Mouse (Mus musculus): ENCODE measurements around the gene Cenpo.

Gene Cenpo

DNA sequence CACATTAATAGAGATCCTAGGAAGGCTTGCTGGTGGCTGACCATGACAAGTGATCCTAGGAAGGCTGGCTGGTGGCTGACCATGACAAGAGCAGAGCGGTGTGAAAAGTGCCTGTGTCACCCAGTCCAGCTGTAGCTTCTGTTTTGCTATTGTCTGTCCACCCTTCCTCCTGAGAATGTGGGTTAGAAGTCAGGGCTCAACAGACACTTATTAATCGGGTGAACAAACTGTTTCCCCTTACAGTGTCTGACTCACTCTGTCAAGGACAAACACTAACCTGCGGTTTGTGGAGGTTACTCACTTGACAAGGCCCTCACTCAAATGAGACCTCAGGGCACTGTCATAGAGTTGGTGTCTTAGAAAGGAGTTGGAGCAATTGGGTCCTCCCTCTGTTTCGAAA, 35.4 kb downstream of the Cenpo start:
- DNase-seq (ENCODE audit: low spot score): no peak

- DNase-seq (ENCODE audit: low spot score): peak; percentile 45
These were observed 39.5 kb downstream of the Cenpo start for GRCm38 (mm10) chr12:4194643-4195042.

DNA sequence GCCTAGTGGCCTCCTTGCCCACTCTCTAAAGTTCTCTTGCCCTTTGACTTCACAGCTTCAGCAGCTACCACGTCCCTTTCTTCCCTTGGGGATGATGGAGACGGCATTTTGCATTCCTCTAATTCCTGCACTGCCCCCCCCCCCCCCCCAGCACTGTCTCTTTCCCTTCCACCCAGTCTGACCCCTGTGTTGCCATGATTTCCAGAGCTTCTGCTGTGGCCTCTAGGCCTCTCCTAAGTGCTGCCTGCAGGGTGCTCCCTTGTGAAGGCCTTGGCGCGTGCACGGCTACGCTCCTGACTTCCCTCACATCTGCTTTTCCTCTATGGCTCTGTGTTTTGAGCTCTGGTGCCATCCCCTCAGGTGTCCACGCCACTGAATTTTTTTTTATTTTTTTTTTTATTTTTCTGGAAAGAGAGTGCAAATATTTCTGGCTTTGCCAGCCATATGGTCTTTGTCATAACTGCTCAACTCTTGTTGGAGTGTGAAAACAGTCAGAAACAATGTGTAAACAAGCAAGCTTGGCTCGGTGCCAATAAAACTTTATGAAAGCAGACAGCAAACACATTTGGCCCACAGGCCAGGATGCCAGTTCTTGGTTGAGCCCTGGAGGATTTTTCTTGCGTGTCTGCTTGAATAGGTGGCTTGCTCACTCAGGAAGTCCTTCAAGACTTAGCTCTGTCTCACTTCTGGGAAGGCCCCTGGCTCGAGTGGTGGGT, 40.9 kb downstream of the Cenpo start:
- no peak for DNase-seq (ENCODE audit: low spot score)

- DNase-seq (ENCODE audit: low spot score): no peak
These were observed 41.6 kb downstream of the Cenpo start for GRCm38 (mm10) chr12:4192514-4192913.

GRCm38 (mm10) chr12:4189060-4189447, 45.0 kb downstream of the Cenpo start:
- no peak for DNase-seq (ENCODE audit: low spot score)

DNA sequence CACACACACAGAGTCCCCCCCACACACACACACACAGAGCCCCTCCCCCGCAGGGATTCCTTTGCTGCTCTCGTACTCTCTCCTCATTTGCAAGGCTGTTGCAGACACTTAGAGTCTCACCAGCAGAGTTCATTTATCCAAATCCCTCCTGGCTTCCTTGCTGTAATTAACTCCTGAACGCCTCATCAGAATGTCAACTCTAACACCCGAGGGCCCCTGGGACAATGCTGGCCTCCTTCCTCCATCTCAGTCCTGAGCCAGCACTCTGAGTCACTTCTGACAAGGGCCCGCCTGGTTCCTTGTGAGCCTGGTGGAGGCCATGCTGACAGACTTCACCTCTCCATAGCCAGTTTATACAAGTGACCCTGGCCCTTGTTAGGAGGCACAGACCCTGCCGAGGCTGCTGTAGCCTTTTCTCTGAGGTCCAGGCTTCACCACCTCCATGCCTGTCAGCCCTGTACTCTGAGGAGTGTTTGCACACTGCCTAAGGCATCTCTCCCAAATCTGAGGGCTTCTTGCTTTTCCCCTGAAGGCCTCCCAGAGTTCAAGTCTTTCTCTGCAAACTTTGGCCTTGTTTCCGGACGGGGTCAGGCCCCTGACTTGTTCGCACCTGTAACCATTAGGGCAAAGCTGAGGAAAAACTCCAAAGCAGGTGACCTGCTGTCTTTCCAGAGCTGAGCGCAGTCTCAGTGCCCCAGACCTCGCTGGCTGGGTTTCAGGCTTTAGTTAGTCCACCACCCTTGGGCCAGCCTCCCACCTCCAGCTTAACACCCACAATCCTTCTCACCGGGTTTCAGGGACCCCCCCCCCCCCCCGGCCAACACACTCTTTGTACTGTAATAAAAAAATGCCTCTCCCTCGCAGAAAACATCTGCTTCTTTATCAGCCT, 45.7 kb downstream of the Cenpo start:
- DNase-seq (ENCODE audit: low spot score): no peak

- DNase-seq (ENCODE audit: low spot score): no peak
These were observed 49.4 kb downstream of the Cenpo start for GRCm38 (mm10) chr12:4184648-4185047.

DNA sequence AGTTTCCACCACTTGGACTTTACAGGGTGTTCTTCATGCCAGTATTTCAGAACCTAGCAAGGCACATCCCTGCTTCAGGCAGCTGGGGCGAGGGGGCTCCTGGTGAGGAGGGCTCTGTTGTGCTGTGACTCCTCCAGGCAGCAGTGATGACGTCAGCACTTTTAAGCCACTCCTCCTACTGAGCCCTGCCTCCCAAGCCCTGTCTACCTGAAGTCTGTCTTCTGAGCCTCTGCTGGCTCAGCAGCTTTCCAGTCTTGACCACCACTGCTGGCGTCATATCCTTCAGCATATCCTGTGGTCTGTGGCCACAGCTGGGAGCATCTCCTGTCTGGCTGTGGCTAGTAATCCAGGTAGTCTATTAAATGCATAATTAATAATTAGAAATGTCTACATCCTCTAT, 53.6 kb downstream of the Cenpo start:
- no peak for DNase-seq (ENCODE audit: low spot score)

GRCm38 (mm10) chr12:4179671-4180233, 54.3 kb downstream of the Cenpo start:
- no peak for DNase-seq (ENCODE audit: low spot score)

- no peak for DNase-seq (ENCODE audit: low spot score)
These were observed 55.3 kb downstream of the Cenpo start for GRCm38 (mm10) chr12:4178839-4179238.

DNA sequence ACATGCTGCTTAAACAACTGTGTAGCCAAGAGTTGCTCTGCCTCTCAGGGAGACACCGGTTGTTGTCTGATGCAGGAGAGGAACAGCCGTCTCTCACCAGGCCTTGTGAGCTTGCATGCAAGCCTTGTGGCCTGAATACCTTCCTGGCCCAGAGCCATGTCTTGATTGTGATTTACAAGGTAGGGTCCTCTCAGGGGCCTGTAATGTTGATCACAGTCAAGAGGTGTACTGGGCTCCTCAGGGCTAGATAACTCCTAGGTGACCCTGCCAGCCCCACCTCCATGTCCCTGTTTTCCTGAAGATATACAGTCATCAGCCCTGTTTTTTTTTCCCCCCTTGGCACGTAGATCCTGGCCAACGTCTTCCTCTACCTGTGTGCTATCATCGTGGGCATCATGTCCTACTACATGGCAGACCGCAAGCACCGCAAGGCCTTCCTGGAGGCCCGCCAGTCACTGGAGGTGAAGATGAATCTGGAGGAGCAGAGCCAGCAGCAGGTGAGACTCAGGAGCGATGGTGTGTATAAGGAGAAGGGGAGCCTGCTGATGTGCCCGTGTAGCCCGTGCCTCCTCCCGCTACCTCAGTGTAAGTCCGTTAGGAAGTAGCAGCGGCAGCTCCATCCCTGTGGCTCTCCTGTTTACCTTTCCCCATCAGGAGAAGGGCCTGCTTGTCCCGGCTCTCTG, 60.8 kb downstream of the Cenpo start:
- no peak for DNase-seq (ENCODE audit: low spot score)

- DNase-seq (ENCODE audit: low spot score): no peak
These were observed 64.5 kb downstream of the Cenpo start for GRCm38 (mm10) chr12:4169622-4170021.

DNA sequence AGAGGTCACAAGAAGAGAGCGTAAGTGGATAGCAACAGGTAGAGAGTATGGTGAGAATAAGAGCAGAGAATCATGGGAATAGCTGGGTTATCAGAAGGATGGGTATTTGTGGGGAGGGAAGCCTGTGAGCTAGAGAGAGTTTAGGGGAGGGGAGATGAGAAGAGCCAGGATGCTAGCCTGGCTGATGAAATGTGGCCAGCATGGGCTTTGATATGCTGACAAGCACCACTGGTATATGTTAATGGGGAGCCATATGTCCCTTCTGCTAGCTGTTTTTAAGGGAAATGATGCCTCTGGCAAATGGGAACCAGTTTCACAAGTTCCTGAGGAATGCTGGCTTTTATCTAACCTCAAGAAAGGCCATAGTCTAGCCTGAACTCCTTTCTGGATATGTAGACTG, 65.0 kb downstream of the Cenpo start:
- DNase-seq (ENCODE audit: low spot score): no peak

GRCm38 (mm10) chr12:4166970-4167369, 67.1 kb downstream of the Cenpo start:
- no peak for DNase-seq (ENCODE audit: low spot score)

DNA sequence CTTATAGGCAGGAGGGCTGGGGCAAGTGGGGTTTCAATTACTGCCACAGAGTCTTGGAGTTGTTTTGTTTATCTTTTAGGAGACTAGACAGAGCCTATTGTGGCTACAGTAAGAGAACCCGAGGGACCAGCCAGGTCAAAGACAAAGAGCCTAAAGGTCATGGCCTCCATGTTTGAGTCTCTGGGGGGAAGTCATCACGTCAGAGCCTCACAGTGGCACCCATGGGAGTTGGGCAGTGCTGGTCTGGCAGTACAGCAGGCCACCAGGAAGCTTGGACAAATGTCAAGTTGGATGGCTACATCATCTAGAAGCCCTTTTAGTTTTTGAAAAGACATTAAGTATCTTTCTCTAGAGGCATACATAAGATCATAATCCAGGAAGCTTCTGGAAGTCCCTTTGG, 71.2 kb downstream of the Cenpo start:
- no peak for DNase-seq (ENCODE audit: low spot score)

DNA sequence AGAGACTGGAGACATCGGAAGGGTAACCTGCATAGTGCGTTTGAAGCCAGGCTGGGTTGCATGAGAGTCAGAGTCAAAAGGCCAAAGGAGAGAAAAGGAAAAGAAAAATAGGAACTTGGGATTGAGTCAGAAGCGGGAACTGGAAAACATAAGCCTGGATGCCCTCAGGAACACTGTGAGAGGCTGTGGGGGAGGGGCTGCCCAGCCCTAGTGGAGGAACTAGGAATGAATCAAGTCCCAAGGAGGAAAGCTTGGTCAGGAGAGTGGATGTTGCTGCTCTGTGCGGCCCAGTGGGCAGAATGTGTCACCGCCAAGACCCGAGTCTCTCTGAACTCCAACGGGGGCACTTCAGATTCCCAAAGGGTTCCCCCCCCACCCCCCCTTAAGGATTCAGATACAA, 73.8 kb downstream of the Cenpo start:
- DNase-seq (ENCODE audit: low spot score): no peak

DNA sequence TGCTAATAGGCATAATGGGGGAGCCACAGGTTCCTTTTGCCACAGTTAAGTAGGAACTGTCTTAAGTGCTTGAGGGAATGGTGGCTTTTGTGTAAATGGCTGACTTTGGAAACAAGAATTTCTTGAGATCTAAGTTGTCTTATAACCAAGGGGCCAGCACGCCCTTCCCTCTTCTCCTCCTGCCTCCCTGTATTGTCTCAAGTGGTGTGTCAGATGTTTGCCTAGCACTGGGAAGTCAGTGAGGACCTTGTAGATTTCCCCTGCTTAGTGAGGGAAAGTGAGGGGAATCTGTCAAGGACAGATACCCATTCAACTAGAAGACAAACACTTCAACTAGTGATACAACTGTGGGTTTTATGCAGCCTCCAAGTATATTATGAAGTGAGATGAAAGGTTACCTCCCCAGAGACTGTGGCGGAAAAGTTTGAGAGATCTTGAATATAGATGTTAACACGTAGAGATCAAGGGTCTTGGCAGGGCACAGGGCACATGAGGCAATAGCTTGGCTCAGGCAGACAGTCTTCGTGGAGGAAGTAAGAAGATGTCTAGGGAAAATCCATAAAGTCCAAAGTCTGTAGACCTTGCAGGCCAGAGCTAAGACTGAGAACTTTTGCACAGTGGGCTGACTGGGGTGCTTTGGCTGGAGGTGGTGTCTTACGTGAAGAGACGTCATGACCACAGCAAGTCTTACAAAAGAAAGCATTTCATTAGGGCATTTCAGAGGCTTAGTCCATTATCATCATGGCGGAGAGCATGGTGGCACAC, 75.0 kb downstream of the Cenpo start:
- DNase-seq (ENCODE audit: low spot score): no peak

- DNase-seq (ENCODE audit: low spot score): no peak
These were observed 75.9 kb downstream of the Cenpo start for GRCm38 (mm10) chr12:4158179-4158578.

- DNase-seq (ENCODE audit: low spot score): no peak
These were observed 76.6 kb downstream of the Cenpo start for GRCm38 (mm10) chr12:4157466-4157865.

DNA sequence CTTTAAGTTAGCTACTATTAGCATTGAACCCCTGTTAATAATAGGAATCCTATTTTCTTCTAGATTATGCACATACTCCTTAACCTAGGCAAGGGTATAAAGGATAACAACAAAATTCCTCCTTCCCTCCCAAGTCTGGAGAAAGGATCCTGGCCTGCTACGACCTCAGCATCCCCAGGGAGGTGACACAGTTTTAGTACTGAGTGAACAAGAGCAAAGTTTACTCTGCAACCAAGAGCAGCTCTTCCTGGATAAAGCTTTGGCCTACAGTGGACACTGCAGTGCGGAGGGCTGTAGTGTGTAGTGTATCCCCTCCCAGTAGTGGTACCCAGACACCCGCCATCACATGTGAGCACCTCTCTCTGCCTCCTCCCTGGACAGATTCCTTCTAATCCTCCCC, 82.1 kb downstream of the Cenpo start:
- DNase-seq (ENCODE audit: low spot score): no peak

DNA sequence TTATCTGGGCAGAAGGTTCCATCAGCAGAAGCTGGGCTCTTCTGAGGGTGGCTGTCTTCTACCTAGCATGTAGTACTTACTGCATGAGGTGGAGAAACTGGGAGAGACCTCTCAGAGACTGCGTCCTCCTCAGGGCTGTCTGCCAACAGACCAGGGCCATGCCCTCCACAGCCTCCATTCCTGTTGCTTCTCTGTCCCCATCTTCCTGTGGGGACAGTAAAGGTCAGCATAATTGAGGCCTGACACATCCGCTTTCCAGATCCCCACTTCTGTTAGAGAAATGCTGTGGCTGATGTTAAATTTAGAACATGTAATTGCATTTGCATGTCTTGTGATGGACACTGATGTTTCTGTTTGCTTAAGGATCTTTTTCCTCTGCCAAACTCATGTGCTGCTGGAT, 83.2 kb downstream of the Cenpo start:
- DNase-seq (ENCODE audit: low spot score): no peak

Data from layer of hippocampus, adult 11-12 months (tissue).